In genomic region chr15:12196410-12197191, GRCm38 (mm10) we compare ENCODE assay signal across 7 mouse cellular contexts. TPM values are rescaled to one million over a fixed set of nuclear protein-coding genes. Genes with fewer than 3 reads are reported as not detected.
DNase-seq lines count a peak whose midpoint lies in the region; ATAC-seq and TF ChIP-seq lines count a peak whose summit lies in the region.

No protein-coding gene starts in this region.

- 40% methylated on average over 22 of the region's 22 CpGs for WGBS in embryonic facial prominence, embryonic 13.5 days
- 25% methylated on average over 22 of the region's 22 CpGs for WGBS in heart, postnatal 0 days

- peak overlapping the region; percentile 47; the same call in 1 of the 2 replicates for H3K9ac ChIP-seq in ES-E14 (ENCODE audit: insufficient read depth, low read depth, low read length, poor library complexity, severe bottlenecking)
- no peak overlapping the region for H3K9ac ChIP-seq in embryonic facial prominence, embryonic 13.5 days
- no peak overlapping the region for H3K9ac ChIP-seq in heart, postnatal 0 days (replicated peaks; ENCODE audit: low read depth, low read length)

- no peak overlapping the region for H3K27ac ChIP-seq in ES-E14 (ENCODE audit: insufficient read depth, low read depth, low read length, poor library complexity, severe bottlenecking)
- H3K27ac ChIP-seq in embryonic facial prominence, embryonic 13.5 days, result no peak overlapping the region
- no peak overlapping the region for H3K27ac ChIP-seq in heart, postnatal 0 days (ENCODE audit: low read depth)

- in situ Hi-C loops in ES-E14 (cut with MboI; ENCODE audit: low sequenced_read_pairs in 2 of 2, unreplicated experiment in 2 of 2), result no loop called here

- H3K4me1 ChIP-seq in ES-E14 (ENCODE audit: control insufficient read depth in 2 of 2, insufficient read depth in 2 of 2, low read length in 2 of 2, poor library complexity in 1 of 2), result peaks cover 6 to 17% of the 10 kb centered on the region in 2 experiments; a peak in 3 of 4 replicates
- H3K4me1 ChIP-seq in embryonic facial prominence, embryonic 13.5 days, result peaks cover 29% of the 10 kb centered on the region
- H3K4me1 ChIP-seq in heart, postnatal 0 days (ENCODE audit: control insufficient read depth, insufficient read depth), result peaks cover 16% of the 10 kb centered on the region; the same call in 1 of the 2 replicates

- no peaks in the 10 kb centered on the region for H3K9me3 ChIP-seq in ES-E14 (ENCODE audit: control insufficient read depth, insufficient read depth, low read depth, low read length)
- H3K9me3 ChIP-seq in embryonic facial prominence, embryonic 13.5 days, result no peaks in the 10 kb centered on the region
- H3K9me3 ChIP-seq in heart, postnatal 0 days (replicated peaks; ENCODE audit: control insufficient read depth, low read length), result no peaks in the 10 kb centered on the region

- H3K27me3 ChIP-seq in embryonic facial prominence, embryonic 13.5 days, result no peaks in the 10 kb centered on the region
- H3K27me3 ChIP-seq in heart, postnatal 0 days (ENCODE audit: control insufficient read depth, insufficient read depth, low read length), result no peaks in the 10 kb centered on the region

- peak; percentile 60 for TF ChIP-seq CTCF in heart, postnatal 0 days (IDR thresholded peaks at IDR 0.05; ENCODE audit: low read depth)

- DNase-seq in ES-E14 (ENCODE audit: low read depth, low spot score), result peak; percentile 85
- peak; percentile 80 for DNase-seq in adrenal gland, postnatal 14 days
- DNase-seq in heart, postnatal 0 days (ENCODE audit: low spot score), result peak; percentile 79
- peak; percentile 85 for DNase-seq in kidney, postnatal 10 days
- peak; percentile 72 to 79 for DNase-seq in lung, postnatal 4 days
- peak; percentile 42 for DNase-seq in right cerebral cortex, postnatal 4 days

- H3K4me2 ChIP-seq in embryonic facial prominence, embryonic 13.5 days, result peak overlapping the region; percentile 31; the same call in 1 of the 2 replicates
- H3K4me2 ChIP-seq in heart, postnatal 0 days (ENCODE audit: low read depth, low read length), result peak overlapping the region; percentile 38

- no peak for TF ChIP-seq EP300 in heart, postnatal 0 days (IDR thresholded peaks at IDR 0.05; ENCODE audit: low read depth)

- no peak for ATAC-seq in embryonic facial prominence, embryonic 13.5 days (ENCODE audit: insufficient number of reproducible peaks, insufficient read depth, low FRiP score, low TSS enrichment, low read depth)
- ATAC-seq in heart, postnatal 0 days (ENCODE audit: insufficient read depth, low read depth), result peak; percentile 83

- H3K36me3 ChIP-seq in ES-E14 (ENCODE audit: control insufficient read depth, insufficient read depth, low read length, poor library complexity, severe bottlenecking), result no peaks in the 10 kb centered on the region
- no peaks in the 10 kb centered on the region for H3K36me3 ChIP-seq in embryonic facial prominence, embryonic 13.5 days
- H3K36me3 ChIP-seq in heart, postnatal 0 days (replicated peaks; ENCODE audit: control insufficient read depth, insufficient read depth, low read length), result no peaks in the 10 kb centered on the region

- peak overlapping the region; percentile 26 to 38; a peak in 3 of 4 replicates for H3K4me3 ChIP-seq in ES-E14 (ENCODE audit: insufficient read depth in 1 of 2, low read depth in 1 of 2, low read length in 2 of 2, poor library complexity in 1 of 2, severe bottlenecking in 1 of 2)
- H3K4me3 ChIP-seq in embryonic facial prominence, embryonic 13.5 days, result no peak overlapping the region
- H3K4me3 ChIP-seq in heart, postnatal 0 days (ENCODE audit: low read depth, low read length), result no peak overlapping the region

TF ChIP-seq in ES-E14, 5 proteins besides CTCF, POLR2A, EP300 and RAD21:
- TF ChIP-seq ZC3H11A (IDR thresholded peaks at IDR 0.05; ENCODE audit: borderline replicate concordance, low read depth, low read length) (peak; percentile 45; the same call in 1 of the 2 replicates), CHD2 (IDR thresholded peaks at IDR 0.05; ENCODE audit: low read depth, low read length) (no peak)

RNA-seq across cellular contexts. Expression of gene Mtmr12, which starts 8.2 kb away (rescaled TPM):
- 14.8 and 18.4 TPM in 2 replicates for total RNA-seq in ES-E14 (2012; rRNA removed)
- 17.1 and 20.6 TPM in 2 replicates for total RNA-seq in adrenal gland, postnatal 14 days (2021)
- polyA plus RNA-seq in embryonic facial prominence, embryonic 13.5 days (2015; fragmentation: Nextera tagmentation; extraction: Ambion mirVana), result 16.1 and 18.5 TPM in 2 replicates
- total RNA-seq in heart, postnatal 0 days (2014; rRNA removed; ENCODE audit: low replicate concordance), result 9.8 and 19.2 TPM in 2 replicates
- polyA plus RNA-seq in heart, postnatal 0 days (2015; fragmentation: Nextera tagmentation; extraction: Ambion mirVana), result 4.9 and 5.4 TPM in 2 replicates

Comparison
In these comparisons a context has a peak if more than half of its experiments do, and no peak if none do; other contexts are left out.
1. H3K4me3 ChIP-seq: peak in ES-E14 (2 of 2); none in embryonic facial prominence, embryonic 13.5 days (single experiment) and heart, postnatal 0 days (single experiment).
2. Peak in every context shown above with its lines, with median percentiles within 50 percentile points of each other: DNase-seq.